Mouse (Mus musculus): ENCODE results near the gene Plekhm2. TPM values are rescaled to one million over a fixed set of nuclear protein-coding genes. Genes with fewer than 3 reads are reported as not detected.
A peak's percentile ranks its signal among the peaks of the same experiment; 100 is the strongest.

Gene Plekhm2
- polyA plus RNA-seq, 1 experiment from 2014 or later: 3.5 TPM

- no peaks in the 10 kb centered on the region for H3K4me1 ChIP-seq (replicated peaks; ENCODE audit: control insufficient read depth, insufficient read depth)
- H3K4me2 ChIP-seq (replicated peaks; ENCODE audit: low read depth): no peak overlapping the region
- TF ChIP-seq EP300 (optimal IDR thresholded peaks at IDR 0.05): no peak
- peak; percentile 60 for TF ChIP-seq CTCF (IDR thresholded peaks at IDR 0.05; ENCODE audit: low read depth)
- ATAC-seq (ENCODE audit: low FRiP score, low TSS enrichment): no peak
- H3K4me3 ChIP-seq (ENCODE audit: low read depth, low read length): no peak overlapping the region
- no peaks in the 10 kb centered on the region for H3K27me3 ChIP-seq (ENCODE audit: control insufficient read depth, insufficient read depth, low read length)
- no peak overlapping the region for H3K9ac ChIP-seq (ENCODE audit: low read length)
- peak; percentile 37 for DNase-seq (ENCODE audit: low spot score)
- H3K9me3 ChIP-seq (ENCODE audit: control insufficient read depth, low read length): no peaks in the 10 kb centered on the region
- WGBS: 95% methylated on average over 7 of the region's 7 CpGs
- H3K27ac ChIP-seq (replicated peaks): no peak overlapping the region
- H3K36me3 ChIP-seq (ENCODE audit: control insufficient read depth, insufficient read depth, low read length): peaks cover 8% of the 10 kb centered on the region; the same call in 1 of the 2 replicates
Observed at GRCm38 (mm10) chr4:141576877-141577276, 87.8 kb downstream of the Plekhm2 start.

GRCm38 (mm10) chr4:141576404-141576803 lies 88.3 kb downstream of the Plekhm2 start:
- 78% methylated on average over 11 of the region's 11 CpGs for WGBS
- Histone ChIP-seq H3K4me3 (ENCODE audit: low read depth, low read length) (no peak overlapping the region), H3K9ac (ENCODE audit: low read length) (no peak overlapping the region), H3K27ac (replicated peaks) (0 out of 2 replicates have a peak overlapping the region, but pooled peaks have one; percentile 8), H3K36me3 (ENCODE audit: control insufficient read depth, insufficient read depth, low read length) (peaks cover 8% of the 10 kb centered on the region; the same call in 1 of the 2 replicates), H3K9me3 (ENCODE audit: control insufficient read depth, low read length) (no peaks in the 10 kb centered on the region), H3K4me1 (replicated peaks; ENCODE audit: control insufficient read depth, insufficient read depth) (no peaks in the 10 kb centered on the region), H3K27me3 (ENCODE audit: control insufficient read depth, insufficient read depth, low read length) (no peaks in the 10 kb centered on the region), H3K4me2 (replicated peaks; ENCODE audit: low read depth) (no peak overlapping the region)
- DNase-seq (ENCODE audit: low spot score) (no peak), ATAC-seq (ENCODE audit: low FRiP score, low TSS enrichment) (no peak)
- no peak for TF ChIP-seq CTCF (IDR thresholded peaks at IDR 0.05; ENCODE audit: low read depth)
- TF ChIP-seq EP300 (optimal IDR thresholded peaks at IDR 0.05): no peak

Other genes with a start within 250 kb of the Plekhm2 start
- gene Clcnkb, start 248.9 kb downstream of the Plekhm2 start, polyA plus RNA-seq (2015; fragmentation: Nextera tagmentation; extraction: Ambion mirVana): not detected in 2 replicates
- 2.3 and 3.5 TPM in 2 replicates for gene Hspb7, start 244.1 kb downstream of the Plekhm2 start, polyA plus RNA-seq (2015; fragmentation: Nextera tagmentation; extraction: Ambion mirVana)
- not detected in 2 replicates for gene Srarp, start 228.8 kb downstream of the Plekhm2 start, polyA plus RNA-seq (2015; fragmentation: Nextera tagmentation; extraction: Ambion mirVana)
- gene Zbtb17, start 220.2 kb downstream of the Plekhm2 start, polyA plus RNA-seq (2015; fragmentation: Nextera tagmentation; extraction: Ambion mirVana): 13.3 and 16.8 TPM in 2 replicates
- gene Spen, start 126.3 kb downstream of the Plekhm2 start, polyA plus RNA-seq (2015; fragmentation: Nextera tagmentation; extraction: Ambion mirVana): 2.9 and 3.2 TPM in 2 replicates
- 45.1 and 49.2 TPM in 2 replicates for gene Fblim1, start 58.8 kb downstream of the Plekhm2 start, polyA plus RNA-seq (2015; fragmentation: Nextera tagmentation; extraction: Ambion mirVana)
- gene Tmem82, start 46.3 kb downstream of the Plekhm2 start, polyA plus RNA-seq (2015; fragmentation: Nextera tagmentation; extraction: Ambion mirVana): 2.2 and 2.3 TPM in 2 replicates
- gene Slc25a34, start 41.1 kb downstream of the Plekhm2 start, polyA plus RNA-seq (2015; fragmentation: Nextera tagmentation; extraction: Ambion mirVana): 1.6 and 1.8 TPM in 2 replicates
- not detected in 2 replicates for gene Rsc1a1, start 20.7 kb upstream of the Plekhm2 start, polyA plus RNA-seq (2015; fragmentation: Nextera tagmentation; extraction: Ambion mirVana)
- gene Ddi2, start 58.5 kb upstream of the Plekhm2 start, polyA plus RNA-seq (2015; fragmentation: Nextera tagmentation; extraction: Ambion mirVana): 14.4 TPM in 2 replicates
- gene Agmat, start 81.8 kb upstream of the Plekhm2 start, polyA plus RNA-seq (2015; fragmentation: Nextera tagmentation; extraction: Ambion mirVana): 0.13 and 0.34 TPM in 2 replicates
- gene Dnajc16, start 126.0 kb upstream of the Plekhm2 start, polyA plus RNA-seq (2015; fragmentation: Nextera tagmentation; extraction: Ambion mirVana): 2.9 and 3.1 TPM in 2 replicates
- 9.8 and 10.8 TPM in 2 replicates for gene Casp9, start 128.7 kb upstream of the Plekhm2 start, polyA plus RNA-seq (2015; fragmentation: Nextera tagmentation; extraction: Ambion mirVana)
- 18.1 and 22.4 TPM in 2 replicates for gene Cela2a, start 161.3 kb upstream of the Plekhm2 start, polyA plus RNA-seq (2015; fragmentation: Nextera tagmentation; extraction: Ambion mirVana)
- gene Ctrc, start 181.5 kb upstream of the Plekhm2 start, polyA plus RNA-seq (2015; fragmentation: Nextera tagmentation; extraction: Ambion mirVana): not detected in 2 replicates
- gene Efhd2, start 210.0 kb upstream of the Plekhm2 start, polyA plus RNA-seq (2015; fragmentation: Nextera tagmentation; extraction: Ambion mirVana): 111 and 121 TPM in 2 replicates

Measured in stomach, postnatal 0 days (tissue).